Mouse (Mus musculus) stomach, embryonic 15.5 days (tissue): Measurements from ENCODE around the gene Fhit. TPM values are rescaled to one million over a fixed set of nuclear protein-coding genes. Genes with fewer than 3 reads are reported as not detected.

ENCODE experiments used
- ATAC-seq: fragments of 200-750 bp; cut with Nextera tagmentation; 2 replicates; pipeline ENCODE4 v1.8.0; 2017; ENCODE audit warnings: low read depth, moderate number of reproducible peaks, moderate TSS enrichment; ENCODE audit not compliant: insufficient read depth, low FRiP score
- H3K27ac ChIP-seq: fragments of 300-500 bp; sonication (generic); 2 replicates; pipeline ENCODE4 v1.5.1; 2015; ENCODE audit warnings: mild to moderate bottlenecking, inconsistent platforms
- H3K27me3 ChIP-seq: fragments of 300-500 bp; sonication (generic); replicated peaks from 2 replicates; pipeline ENCODE4 v1.6.1; 2015; ENCODE audit warnings: inconsistent platforms
- H3K36me3 ChIP-seq: fragments of 300-500 bp; sonication (generic); 2 replicates; pipeline ENCODE4 v1.6.1; 2015; ENCODE audit warnings: inconsistent platforms
- H3K4me1 ChIP-seq: fragments of 300-500 bp; sonication (generic); 2 replicates; pipeline ENCODE4 v1.6.1; 2015; ENCODE audit warnings: inconsistent platforms
- H3K4me2 ChIP-seq: fragments of 300-500 bp; sonication (generic); 2 replicates; pipeline ENCODE4 v1.6.1; 2015; ENCODE audit warnings: mild to moderate bottlenecking, inconsistent platforms
- H3K4me3 ChIP-seq: fragments of 300-500 bp; sonication (generic); replicated peaks from 2 replicates; pipeline ENCODE4 v1.5.1; 2015; ENCODE audit warnings: inconsistent platforms
- H3K9ac ChIP-seq: fragments of 300-500 bp; sonication (generic); 2 replicates; pipeline ENCODE4 v1.6.1; 2015; ENCODE audit warnings: inconsistent platforms
- H3K9me3 ChIP-seq: fragments of 300-500 bp; sonication (generic); 2 replicates; pipeline ENCODE4 v1.6.1; 2016; ENCODE audit warnings: inconsistent platforms
- WGBS: fragments of 180-500 bp; shearing (Covaris S2); methylation state at CpG from one replicate; pipeline ENCODE4 v1.1.7; 2015; 5-methylcytosine and 5-hydroxymethylcytosine counted together
- polyA plus RNA-seq: library from polyadenylated mRNA; unstranded; fragments of >200 nt; fragmentation: Nextera tagmentation; extraction: Ambion mirVana; gene quantifications from 2 replicates; pipeline ENCODE4 v1.2.1, GENCODE M21; 2015

Fhit gene
- polyA plus RNA-seq, 1 experiment from 2014 or later: 7.3 TPM

- WGBS: 72% methylated on average over 5 of the region's 5 CpGs
- H3K4me3 ChIP-seq: no peak overlapping the region
- no peaks in the 10 kb centered on the region for H3K36me3 ChIP-seq
- no peak overlapping the region for H3K4me2 ChIP-seq
- no peak for ATAC-seq
- H3K27ac ChIP-seq: no peak overlapping the region
- no peaks in the 10 kb centered on the region for H3K9me3 ChIP-seq
- no peak overlapping the region for H3K9ac ChIP-seq
- no peaks in the 10 kb centered on the region for H3K27me3 ChIP-seq
- H3K4me1 ChIP-seq: no peaks in the 10 kb centered on the region
Measured at GRCm38 (mm10) chr14:10228708-10229107, 933.1 kb downstream of the Fhit start.

- 92% methylated on average over 2 of the region's 2 CpGs for WGBS
- no peaks in the 10 kb centered on the region for H3K9me3 ChIP-seq
- no peaks in the 10 kb centered on the region for H3K27me3 ChIP-seq
- H3K4me1 ChIP-seq: no peaks in the 10 kb centered on the region
- H3K4me3 ChIP-seq: no peak overlapping the region
- H3K27ac ChIP-seq: no peak overlapping the region
- no peaks in the 10 kb centered on the region for H3K36me3 ChIP-seq
- H3K9ac ChIP-seq: no peak overlapping the region
- no peak for ATAC-seq
- no peak overlapping the region for H3K4me2 ChIP-seq
Measured at GRCm38 (mm10) chr14:10221847-10222246, 940.0 kb downstream of the Fhit start.

- Histone ChIP-seq H3K4me2 (no peak overlapping the region), H3K9ac (no peak overlapping the region), H3K27ac (no peak overlapping the region), H3K4me3 (no peak overlapping the region), H3K27me3 (no peaks in the 10 kb centered on the region), H3K9me3 (no peaks in the 10 kb centered on the region), H3K36me3 (no peaks in the 10 kb centered on the region), H3K4me1 (no peaks in the 10 kb centered on the region)
- no peak for ATAC-seq
- 46% methylated on average over 4 of the region's 4 CpGs for WGBS
Measured at GRCm38 (mm10) chr14:10213216-10213615, 948.6 kb downstream of the Fhit start.

- Histone ChIP-seq H3K9me3 (no peaks in the 10 kb centered on the region), H3K9ac (no peak overlapping the region), H3K4me2 (no peak overlapping the region), H3K27me3 (no peaks in the 10 kb centered on the region), H3K4me1 (no peaks in the 10 kb centered on the region), H3K4me3 (no peak overlapping the region), H3K27ac (no peak overlapping the region), H3K36me3 (no peaks in the 10 kb centered on the region)
- ATAC-seq: no peak
- 60% methylated on average over 5 of the region's 5 CpGs for WGBS
Measured at GRCm38 (mm10) chr14:10211184-10211583, 950.7 kb downstream of the Fhit start.

- Histone ChIP-seq H3K4me3 (no peak overlapping the region), H3K9me3 (no peaks in the 10 kb centered on the region), H3K4me1 (no peaks in the 10 kb centered on the region), H3K27me3 (no peaks in the 10 kb centered on the region), H3K36me3 (no peaks in the 10 kb centered on the region), H3K4me2 (no peak overlapping the region), H3K27ac (no peak overlapping the region), H3K9ac (no peak overlapping the region)
- 76% methylated on average over 3 of the region's 3 CpGs for WGBS
- ATAC-seq: no peak
Measured at GRCm38 (mm10) chr14:10209007-10209406, 952.8 kb downstream of the Fhit start.

GRCm38 (mm10) chr14:10205699-10206098, 956.1 kb downstream of the Fhit start:
- Histone ChIP-seq H3K4me3 (no peak overlapping the region), H3K4me1 (no peaks in the 10 kb centered on the region), H3K27ac (no peak overlapping the region), H3K9me3 (no peaks in the 10 kb centered on the region), H3K36me3 (no peaks in the 10 kb centered on the region), H3K4me2 (no peak overlapping the region), H3K9ac (no peak overlapping the region), H3K27me3 (no peaks in the 10 kb centered on the region)
- no peak for ATAC-seq
- 82% methylated on average over 5 of the region's 5 CpGs for WGBS

GRCm38 (mm10) chr14:10205290-10205689, 956.5 kb downstream of the Fhit start:
- no peak overlapping the region for H3K4me3 ChIP-seq
- no peak overlapping the region for H3K27ac ChIP-seq
- 75% methylated on average over 4 of the region's 4 CpGs for WGBS
- H3K4me2 ChIP-seq: no peak overlapping the region
- ATAC-seq: no peak
- H3K9ac ChIP-seq: no peak overlapping the region
- H3K36me3 ChIP-seq: no peaks in the 10 kb centered on the region
- no peaks in the 10 kb centered on the region for H3K4me1 ChIP-seq
- H3K27me3 ChIP-seq: no peaks in the 10 kb centered on the region
- no peaks in the 10 kb centered on the region for H3K9me3 ChIP-seq

- H3K9me3 ChIP-seq: no peaks in the 10 kb centered on the region
- no peak for ATAC-seq
- H3K36me3 ChIP-seq: no peaks in the 10 kb centered on the region
- WGBS: 53% methylated on average over 5 of the region's 5 CpGs
- H3K9ac ChIP-seq: no peak overlapping the region
- H3K4me3 ChIP-seq: no peak overlapping the region
- no peak overlapping the region for H3K27ac ChIP-seq
- H3K27me3 ChIP-seq: no peaks in the 10 kb centered on the region
- H3K4me1 ChIP-seq: no peaks in the 10 kb centered on the region
- no peak overlapping the region for H3K4me2 ChIP-seq
Measured at GRCm38 (mm10) chr14:10194130-10194529, 967.7 kb downstream of the Fhit start.

- Histone ChIP-seq H3K36me3 (no peaks in the 10 kb centered on the region), H3K27me3 (no peaks in the 10 kb centered on the region), H3K9ac (no peak overlapping the region), H3K4me1 (no peaks in the 10 kb centered on the region), H3K4me3 (no peak overlapping the region), H3K9me3 (no peaks in the 10 kb centered on the region), H3K4me2 (no peak overlapping the region), H3K27ac (no peak overlapping the region)
- WGBS: 72% methylated on average over 2 of the region's 2 CpGs
- no peak for ATAC-seq
Measured at GRCm38 (mm10) chr14:10171761-10172160, 990.1 kb downstream of the Fhit start.

GRCm38 (mm10) chr14:10166641-10167429, 995.0 kb downstream of the Fhit start:
- H3K4me1 ChIP-seq: no peaks in the 10 kb centered on the region
- H3K27ac ChIP-seq: peak overlapping the region; percentile 4; the same call in 1 of the 2 replicates
- H3K9ac ChIP-seq: no peak overlapping the region
- H3K4me2 ChIP-seq: no peak overlapping the region
- no peak for ATAC-seq
- no peaks in the 10 kb centered on the region for H3K36me3 ChIP-seq
- 55% methylated on average over 6 of the region's 6 CpGs for WGBS
- H3K27me3 ChIP-seq: no peaks in the 10 kb centered on the region
- no peak overlapping the region for H3K4me3 ChIP-seq
- no peaks in the 10 kb centered on the region for H3K9me3 ChIP-seq

- H3K27me3 ChIP-seq: no peaks in the 10 kb centered on the region
- H3K27ac ChIP-seq: no peak overlapping the region
- WGBS: 34% methylated on average over 5 of the region's 5 CpGs
- H3K4me1 ChIP-seq: no peaks in the 10 kb centered on the region
- H3K9ac ChIP-seq: no peak overlapping the region
- H3K4me2 ChIP-seq: no peak overlapping the region
- H3K4me3 ChIP-seq: no peak overlapping the region
- no peak for ATAC-seq
- H3K36me3 ChIP-seq: no peaks in the 10 kb centered on the region
- no peaks in the 10 kb centered on the region for H3K9me3 ChIP-seq
Measured at GRCm38 (mm10) chr14:10149872-10150271, 1012.0 kb downstream of the Fhit start.

- no peak overlapping the region for H3K4me3 ChIP-seq
- no peak for ATAC-seq
- no peaks in the 10 kb centered on the region for H3K4me1 ChIP-seq
- H3K9ac ChIP-seq: no peak overlapping the region
- H3K36me3 ChIP-seq: no peaks in the 10 kb centered on the region
- H3K27ac ChIP-seq: no peak overlapping the region
- H3K27me3 ChIP-seq: no peaks in the 10 kb centered on the region
- no peak overlapping the region for H3K4me2 ChIP-seq
- no peaks in the 10 kb centered on the region for H3K9me3 ChIP-seq
Measured at GRCm38 (mm10) chr14:10139311-10139710, 1022.5 kb downstream of the Fhit start.

- no peak overlapping the region for H3K27ac ChIP-seq
- H3K36me3 ChIP-seq: no peaks in the 10 kb centered on the region
- 87% methylated on average over 10 of the region's 10 CpGs for WGBS
- ATAC-seq: no peak
- no peak overlapping the region for H3K4me2 ChIP-seq
- no peak overlapping the region for H3K4me3 ChIP-seq
- no peaks in the 10 kb centered on the region for H3K9me3 ChIP-seq
- no peaks in the 10 kb centered on the region for H3K27me3 ChIP-seq
- H3K9ac ChIP-seq: no peak overlapping the region
- H3K4me1 ChIP-seq: no peaks in the 10 kb centered on the region
Measured at GRCm38 (mm10) chr14:10133873-10134272, 1028.0 kb downstream of the Fhit start.
